Mouse (Mus musculus) heart, postnatal 0 days (tissue): ENCODE measurements at regions not wholly inside any gene's neighbourhood (a gene's known extent, or its start where the extent isn't known, plus 50 kb on each side); places are given as distances from the start of the nearest gene placed in this dataset.

Source experiments
- ATAC-seq: fragments of 200-750 bp; cut with Nextera tagmentation; 2 replicates; pipeline ENCODE4 v1.8.0; 2017; ENCODE audit warnings: low read depth, moderate number of reproducible peaks, moderate library complexity; ENCODE audit not compliant: insufficient read depth
- DNase-seq: peaks from one replicate; pipeline ENCODE4 v3.0.0-alpha.2; 2016; ENCODE audit warnings: low spot score
- H3K27ac ChIP-seq: fragments of 300-500 bp; sonication (generic); 2 replicates; pipeline ENCODE4 v1.5.1; 2014; ENCODE audit warnings: low read depth, mild to moderate bottlenecking
- H3K27me3 ChIP-seq: fragments of 300-500 bp; sonication (generic); 2 replicates; pipeline ENCODE4 v1.6.1; 2014; ENCODE audit warnings: low read length, mixed read lengths; ENCODE audit not compliant: control insufficient read depth, insufficient read depth
- H3K36me3 ChIP-seq: fragments of 300-500 bp; sonication (generic); replicated peaks from 2 replicates; pipeline ENCODE4 v1.6.1; 2014; ENCODE audit warnings: low read length, mixed read lengths; ENCODE audit not compliant: control insufficient read depth, insufficient read depth
- H3K4me1 ChIP-seq: fragments of 300-500 bp; sonication (generic); 2 replicates; pipeline ENCODE4 v1.6.1; 2014; ENCODE audit warnings: antibody characterized with exemption; ENCODE audit not compliant: control insufficient read depth, insufficient read depth
- H3K4me2 ChIP-seq: fragments of 300-500 bp; sonication (generic); 2 replicates; pipeline ENCODE4 v1.6.1; 2014; ENCODE audit warnings: low read depth, mild to moderate bottlenecking, low read length, moderate library complexity
- H3K4me3 ChIP-seq: fragments of 300-500 bp; sonication (generic); 2 replicates; pipeline ENCODE4 v1.5.1; 2014; ENCODE audit warnings: low read depth, low read length
- H3K9ac ChIP-seq: fragments of 300-500 bp; sonication (generic); replicated peaks from 2 replicates; pipeline ENCODE4 v1.6.1; 2014; ENCODE audit warnings: low read depth, low read length, mixed read lengths
- H3K9me3 ChIP-seq: fragments of 300-500 bp; sonication (generic); replicated peaks from 2 replicates; pipeline ENCODE4 v1.6.1; 2016; ENCODE audit warnings: low read length; ENCODE audit not compliant: control insufficient read depth
- CTCF ChIP-seq: IDR thresholded peaks from 2 replicates; pipeline ENCODE4 v1.5.1; 2016; ENCODE audit warnings: antibody characterized with exemption, control low read depth, low read depth
- EP300 ChIP-seq: IDR thresholded peaks from 2 replicates; pipeline ENCODE4 v1.6.1; 2016; ENCODE audit warnings: antibody characterized with exemption, low read depth
- WGBS: fragments of 180-500 bp; shearing (Covaris S2); extraction: QIAGEN DNeasy Blood & Tissue Kit; methylation state at CpG from one replicate; pipeline ENCODE4 v1.1.7; 2014; 5-methylcytosine and 5-hydroxymethylcytosine counted together

- 64% methylated on average over 3 of the region's 3 CpGs for WGBS
- ATAC-seq = no peak
Measured at GRCm38 (mm10) chr1:10771793-10772192, 642.1 kb upstream of the A830018L16Rik start.

GRCm38 (mm10) chr1:10794074-10794783 is 619.7 kb upstream of the A830018L16Rik start:
- WGBS = 66% methylated on average over 6 of the region's 6 CpGs
- Histone ChIP-seq H3K9me3 (no peaks in the 10 kb centered on the region), H3K4me3 (no peak overlapping the region), H3K36me3 (no peaks in the 10 kb centered on the region), H3K9ac (no peak overlapping the region), H3K27me3 (no peaks in the 10 kb centered on the region), H3K27ac (no peak overlapping the region), H3K4me1 (no peaks in the 10 kb centered on the region), H3K4me2 (no peak overlapping the region)
- TF ChIP-seq CTCF (no peak), EP300 (no peak)
- ATAC-seq (no peak), DNase-seq (no peak)

More at GRCm38 (mm10) chr1:10771793-10772192, 642.1 kb upstream of the A830018L16Rik start:
- Histone ChIP-seq H3K9ac (no peak overlapping the region), H3K27me3 (no peaks in the 10 kb centered on the region), H3K4me3 (no peak overlapping the region), H3K9me3 (no peaks in the 10 kb centered on the region), H3K4me2 (no peak overlapping the region), H3K36me3 (no peaks in the 10 kb centered on the region), H3K4me1 (no peaks in the 10 kb centered on the region), H3K27ac (no peak overlapping the region)
- DNase-seq = no peak
- TF ChIP-seq CTCF (peak; percentile 19; the same call in 1 of the 2 replicates), EP300 (no peak)

GRCm38 (mm10) chr1:10835653-10836415 is 578.1 kb upstream of the A830018L16Rik start:
- WGBS = 73% methylated on average over 6 of the region's 6 CpGs
- ATAC-seq = no peak

GRCm38 (mm10) chr1:10837180-10837579 is 576.7 kb upstream of the A830018L16Rik start:
- no peak overlapping the region for H3K4me3 ChIP-seq
- no peaks in the 10 kb centered on the region for H3K27me3 ChIP-seq
- no peak for TF ChIP-seq EP300
- peak; percentile 15; the same call in 1 of the 2 replicates for TF ChIP-seq CTCF
- no peak overlapping the region for H3K9ac ChIP-seq
- no peak overlapping the region for H3K4me2 ChIP-seq
- WGBS = 70% methylated on average over 2 of the region's 2 CpGs
- 0 out of 2 replicates have a peak, but pooled peaks cover 4% of the 10 kb centered on the region for H3K9me3 ChIP-seq
- DNase-seq (no peak), ATAC-seq (no peak)
- H3K4me1 ChIP-seq = no peaks in the 10 kb centered on the region
- H3K36me3 ChIP-seq = no peaks in the 10 kb centered on the region
- no peak overlapping the region for H3K27ac ChIP-seq

More at GRCm38 (mm10) chr1:10835653-10836415, 578.1 kb upstream of the A830018L16Rik start:
- Histone ChIP-seq H3K4me3 (no peak overlapping the region), H3K9ac (no peak overlapping the region), H3K4me1 (no peaks in the 10 kb centered on the region), H3K36me3 (no peaks in the 10 kb centered on the region), H3K27me3 (no peaks in the 10 kb centered on the region), H3K27ac (no peak overlapping the region), H3K9me3 (0 out of 2 replicates have a peak, but pooled peaks cover 4% of the 10 kb centered on the region), H3K4me2 (no peak overlapping the region)
- peak; percentile 16 for DNase-seq
- TF ChIP-seq EP300 = no peak
- peak; percentile 62 for TF ChIP-seq CTCF

GRCm38 (mm10) chr1:10852934-10853333 is 561.0 kb upstream of the A830018L16Rik start:
- TF ChIP-seq EP300 (no peak), CTCF (no peak)
- Histone ChIP-seq H3K36me3 (no peaks in the 10 kb centered on the region), H3K4me1 (no peaks in the 10 kb centered on the region), H3K9ac (no peak overlapping the region), H3K4me2 (no peak overlapping the region), H3K9me3 (no peaks in the 10 kb centered on the region), H3K4me3 (no peak overlapping the region), H3K27ac (no peak overlapping the region), H3K27me3 (no peaks in the 10 kb centered on the region)
- DNase-seq = no peak
- 69% methylated on average over 2 of the region's 2 CpGs for WGBS
- ATAC-seq = no peak
